ENCODE assay signal across 20 mouse cellular contexts in genomic region chr5:121196764-121197163, GRCm38 (mm10). TPM values are rescaled to one million over a fixed set of nuclear protein-coding genes. Genes with fewer than 3 reads are reported as not detected.
DNase-seq lines count a peak whose midpoint lies in the region; ATAC-seq and TF ChIP-seq lines count a peak whose summit lies in the region.
"Had no signal": no experiment of that assay in that cellular context is flagged by ENCODE, and none has a peak within 500 bp of the region (broad histone marks: within the 10 kb centered on the region; RNA-seq: fewer than 3 reads in every experiment).

No protein-coding gene starts in this region.

- TF ChIP-seq CTCF in bone marrow, adult 2 months (IDR thresholded peaks at IDR 0.05; ENCODE audit: control insufficient read depth, insufficient read depth, low read length) = no peak

- no peaks in the 10 kb centered on the region for H3K27me3 ChIP-seq in liver, embryonic 15.5 days

- H3K4me2 ChIP-seq in liver, embryonic 15.5 days = peak overlapping the region; percentile 25; the same call in 1 of the 2 replicates
- H3K4me2 ChIP-seq: heart, embryonic 11.5 days had no signal

- TF ChIP-seq POLR2A in bone marrow, adult 2 months (IDR thresholded peaks at IDR 0.05; ENCODE audit: borderline replicate concordance, control insufficient read depth, low read depth, low read length) = no peak

- 11% methylated on average over 5 of the region's 5 CpGs for WGBS in bone marrow, adult 2 months
- WGBS in liver, embryonic 15.5 days (ENCODE audit: insufficient replicate concordance) = 10% methylated on average over 5 of the region's 5 CpGs

- H3K9ac ChIP-seq in liver, embryonic 15.5 days = no peak overlapping the region; the same call in 1 of the 2 replicates

- H3K9me3 ChIP-seq in liver, embryonic 15.5 days (replicated peaks) = no peaks in the 10 kb centered on the region
- H3K9me3 ChIP-seq: embryonic facial prominence, embryonic 10.5 days had no signal

- intact Hi-C loops in left cerebral cortex, postnatal 14 days (cut with DNase I) = no loop called here

- peaks cover 5% of the 10 kb centered on the region for H3K4me1 ChIP-seq in bone marrow, adult 2 months (ENCODE audit: control insufficient read depth, insufficient read depth, low read length)
- H3K4me1 ChIP-seq in liver, embryonic 15.5 days (replicated peaks) = peaks cover 70% of the 10 kb centered on the region

- ATAC-seq in granulocyte monocyte progenitor cell, adult 5-6 weeks (replicated peaks; ENCODE audit: poor library complexity, severe bottlenecking) = peak; percentile 77
- ATAC-seq in liver, embryonic 15.5 days (ENCODE audit: insufficient read depth) = peak; percentile 65
- peak; percentile 82 for ATAC-seq in monocyte, adult 5-6 weeks (replicated peaks; ENCODE audit: insufficient number of reproducible peaks, low FRiP score, low TSS enrichment, poor library complexity, severe bottlenecking)
- ATAC-seq: activated CD4-positive, CD25-positive, alpha-beta regulatory T cell, adult 4 months; forebrain, embryonic 14.5 days had no signal

- H3K27ac ChIP-seq in bone marrow, adult 2 months (ENCODE audit: control insufficient read depth, insufficient read depth, low read depth, low read length, poor library complexity) = peak overlapping the region; percentile 70; the same call in 1 of the 2 replicates
- H3K27ac ChIP-seq in liver, embryonic 15.5 days (replicated peaks) = peak overlapping the region; percentile 75
- H3K27ac ChIP-seq: embryonic facial prominence, embryonic 10.5 days; macrophage; stomach, postnatal 0 days had no signal

- no peak overlapping the region for H3K4me3 ChIP-seq in bone marrow, adult 2 months (replicated peaks; ENCODE audit: control insufficient read depth, low read depth, low read length)
- H3K4me3 ChIP-seq in liver, embryonic 15.5 days (replicated peaks) = no peak overlapping the region
- H3K4me3 ChIP-seq: embryonic facial prominence, embryonic 10.5 days had no signal

- no peaks in the 10 kb centered on the region for H3K36me3 ChIP-seq in liver, embryonic 15.5 days (replicated peaks)
- H3K36me3 ChIP-seq: embryonic facial prominence, embryonic 10.5 days had no signal

- no peak for DNase-seq in left cerebral cortex, postnatal 14 days (ENCODE audit: low spot score in 2 of 2)
- DNase-seq in right cerebral cortex, adult 18-20 months = no peak
- DNase-seq in adrenal gland, adult (ENCODE audit: inconsistent age in 2 of 2, low spot score in 1 of 2) = no peak
- DNase-seq: adrenal gland, postnatal 14 days; cerebellum, adult 18-20 months; heart, postnatal 10 days; kidney, adult 8-10 months; kidney, postnatal 4 days; retina, postnatal 1 day; right cerebral cortex, postnatal 4 days had no signal

RNA-seq across cellular contexts. Expression of gene Ptpn11, which starts 5.6 kb away (rescaled TPM):
- polyA plus RNA-seq in bone marrow, adult 2 months (2011; ENCODE audit: insufficient read depth, insufficient read length, low replicate concordance, missing spikeins) = 24.4 and 33.3 TPM in 2 replicates
- 29.7 and 33.6 TPM in 2 replicates for total RNA-seq in granulocyte monocyte progenitor cell, adult 5-6 weeks (2014; fragmentation: Nextera tagmentation)
- total RNA-seq in granulocyte monocyte progenitor cell, adult 5-6 weeks (2017) = 44.8 and 45.8 TPM in 2 replicates
- 9.1 and 9.2 TPM in 2 replicates for polyA plus RNA-seq in liver, embryonic 15.5 days (2015; fragmentation: Nextera tagmentation; extraction: Ambion mirVana)
- total RNA-seq in monocyte, adult 5-6 weeks (2017) = 59.8 to 88.9 TPM (median 78.3 TPM) in 3 replicates
- 10 to 100 TPM; 79.6 to 84.9 TPM for total RNA-seq in left cerebral cortex, postnatal 14 days (2021)

RNA-seq across cellular contexts. Expression of gene Rpl6, which starts 7.5 kb away (rescaled TPM):
- polyA plus RNA-seq in bone marrow, adult 2 months (2011; ENCODE audit: insufficient read depth, insufficient read length, low replicate concordance, missing spikeins) = 502 and 942 TPM in 2 replicates
- total RNA-seq in granulocyte monocyte progenitor cell, adult 5-6 weeks (2014; fragmentation: Nextera tagmentation) = 2,241 and 2,395 TPM in 2 replicates
- 1,241 and 1,301 TPM in 2 replicates for total RNA-seq in granulocyte monocyte progenitor cell, adult 5-6 weeks (2017)
- polyA plus RNA-seq in liver, embryonic 15.5 days (2015; fragmentation: Nextera tagmentation; extraction: Ambion mirVana) = 294 and 338 TPM in 2 replicates
- 599 to 801 TPM (median 613 TPM) in 3 replicates for total RNA-seq in monocyte, adult 5-6 weeks (2017)
- total RNA-seq in left cerebral cortex, postnatal 14 days (2021) = 100 to 1,000 TPM; 391 to 441 TPM

RNA-seq across cellular contexts. Expression of gene Hectd4, which starts 23.3 kb away (rescaled TPM):
- 41.8 and 100 TPM in 2 replicates for polyA plus RNA-seq in bone marrow, adult 2 months (2011; ENCODE audit: insufficient read depth, insufficient read length, low replicate concordance, missing spikeins)
- 26.2 and 28.1 TPM in 2 replicates for total RNA-seq in granulocyte monocyte progenitor cell, adult 5-6 weeks (2014; fragmentation: Nextera tagmentation)
- total RNA-seq in granulocyte monocyte progenitor cell, adult 5-6 weeks (2017) = 12.8 and 14.1 TPM in 2 replicates
- polyA plus RNA-seq in liver, embryonic 15.5 days (2015; fragmentation: Nextera tagmentation; extraction: Ambion mirVana) = 10.1 and 12.0 TPM in 2 replicates
- total RNA-seq in monocyte, adult 5-6 weeks (2017) = 9.9 to 34.1 TPM (median 19.9 TPM) in 3 replicates
- total RNA-seq in left cerebral cortex, postnatal 14 days (2021) = 100 to 1,000 TPM; 223 to 227 TPM
